In the genomic region with DNA sequence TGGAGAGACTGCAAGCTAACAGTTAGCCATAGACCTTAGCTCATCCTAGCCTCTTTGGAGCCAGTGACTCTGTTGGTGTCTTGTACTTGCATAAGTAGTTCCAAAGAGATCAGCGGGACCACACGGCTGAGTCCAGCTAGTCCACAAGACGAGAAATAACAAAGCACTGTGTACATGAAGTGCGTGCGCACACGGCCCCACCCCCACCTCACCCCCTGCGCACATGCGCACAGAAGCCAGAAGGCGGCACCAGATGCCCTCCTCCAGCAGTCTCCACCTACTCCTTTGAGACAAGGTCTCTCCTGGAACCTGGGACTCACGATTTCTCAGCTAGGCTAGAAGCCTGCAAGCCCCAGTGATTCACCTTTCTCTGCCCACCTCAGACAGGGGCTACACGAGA, we compare ENCODE assay signal across 23 mouse cellular contexts. TPM values are rescaled to one million over a fixed set of nuclear protein-coding genes. Genes with fewer than 3 reads are reported as not detected.
DNase-seq lines count a peak whose midpoint lies in the region; ATAC-seq and TF ChIP-seq lines count a peak whose summit lies in the region.
"Had no signal": no experiment of that assay in that cellular context is flagged by ENCODE, and none has a peak within 500 bp of the region (broad histone marks: within the 10 kb centered on the region; RNA-seq: fewer than 3 reads in every experiment).

No protein-coding gene starts in this region.

- H3K9me3 ChIP-seq in heart, embryonic 15.5 days (replicated peaks), result no peaks in the 10 kb centered on the region
- no peaks in the 10 kb centered on the region for H3K9me3 ChIP-seq in ES-E14 (ENCODE audit: control insufficient read depth, insufficient read depth, low read depth, low read length)
- H3K9me3 ChIP-seq in liver, embryonic 12.5 days (replicated peaks), result no peaks in the 10 kb centered on the region
- H3K9me3 ChIP-seq: hindbrain, embryonic 12.5 days had no signal

- H3K27me3 ChIP-seq in heart, embryonic 15.5 days, result no peaks in the 10 kb centered on the region
- H3K27me3 ChIP-seq in testis, adult 2 months (ENCODE audit: control insufficient read depth, insufficient read depth, low read length), result no peaks in the 10 kb centered on the region
- H3K27me3 ChIP-seq in liver, embryonic 12.5 days (replicated peaks), result 0 out of 2 replicates have a peak, but pooled peaks cover 4% of the 10 kb centered on the region
- H3K27me3 ChIP-seq: hindbrain, embryonic 12.5 days; kidney, embryonic 15.5 days had no signal

- no peaks in the 10 kb centered on the region for H3K36me3 ChIP-seq in heart, embryonic 15.5 days
- no peaks in the 10 kb centered on the region for H3K36me3 ChIP-seq in testis, adult 2 months (ENCODE audit: control insufficient read depth, insufficient read depth, low read length)
- no peaks in the 10 kb centered on the region for H3K36me3 ChIP-seq in ES-E14 (ENCODE audit: control insufficient read depth, insufficient read depth, low read length, poor library complexity, severe bottlenecking)
- H3K36me3 ChIP-seq in liver, embryonic 12.5 days, result no peaks in the 10 kb centered on the region
- H3K36me3 ChIP-seq: forebrain, embryonic 10.5 days; hindbrain, embryonic 12.5 days; kidney, embryonic 15.5 days had no signal

- H3K27ac ChIP-seq in heart, embryonic 15.5 days, result peak overlapping the region; percentile 72
- H3K27ac ChIP-seq in testis, adult 2 months (ENCODE audit: control insufficient read depth, insufficient read depth, low read depth, low read length), result no peak overlapping the region
- H3K27ac ChIP-seq in ES-E14 (ENCODE audit: insufficient read depth, low read depth, low read length, poor library complexity, severe bottlenecking), result peak overlapping the region; percentile 12; the same call in 1 of the 2 replicates
- no peak overlapping the region for H3K27ac ChIP-seq in liver, embryonic 12.5 days
- H3K27ac ChIP-seq: forebrain, embryonic 10.5 days; hindbrain, embryonic 12.5 days; kidney, embryonic 15.5 days; stomach, postnatal 0 days had no signal

- H3K4me3 ChIP-seq in heart, embryonic 15.5 days, result no peak overlapping the region
- peak overlapping the region; percentile 3 for H3K4me3 ChIP-seq in testis, adult 2 months (ENCODE audit: control insufficient read depth, low read depth, low read length)
- H3K4me3 ChIP-seq in ES-E14 (ENCODE audit: insufficient read depth in 1 of 2, low read depth in 1 of 2, low read length in 2 of 2, poor library complexity in 1 of 2, severe bottlenecking in 1 of 2), result peak overlapping the region; percentile 19 to 68; a peak in 3 of 4 replicates
- H3K4me3 ChIP-seq in liver, embryonic 12.5 days, result no peak overlapping the region
- H3K4me3 ChIP-seq: forebrain, embryonic 10.5 days; hindbrain, embryonic 12.5 days; kidney, embryonic 15.5 days had no signal

- TF ChIP-seq CTCF in testis, adult 2 months (IDR thresholded peaks at IDR 0.05; ENCODE audit: control insufficient read depth, insufficient read depth, insufficient replicate concordance, low read depth, low read length), result no peak

- no peak for DNase-seq in heart, adult 11 months
- DNase-seq in testis, postnatal 10 days (ENCODE audit: low spot score), result no peak
- peak; percentile 72 for DNase-seq in ES-E14 (ENCODE audit: low read depth, low spot score)
- peak; percentile 20 for DNase-seq in yolk sac, embryonic 10.5 days (ENCODE audit: low spot score)
- DNase-seq in kidney, postnatal 4 days, result no peak
- DNase-seq: cerebellum, adult 11-12 months; cerebellum, postnatal 10 days; gastrocnemius, postnatal 25 days; kidney, adult 11 months; kidney, postnatal 36 days; lung, adult 18-20 months; lung, postnatal 10 days; right cerebral cortex, postnatal 14 days had no signal

- H3K4me1 ChIP-seq in heart, embryonic 15.5 days (replicated peaks), result peaks cover 29% of the 10 kb centered on the region
- peaks cover 12% of the 10 kb centered on the region for H3K4me1 ChIP-seq in testis, adult 2 months (ENCODE audit: control insufficient read depth, insufficient read depth, low read length)
- H3K4me1 ChIP-seq in ES-E14 (ENCODE audit: control insufficient read depth in 2 of 2, insufficient read depth in 2 of 2, low read length in 2 of 2, poor library complexity in 1 of 2), result peaks cover 6 to 16% of the 10 kb centered on the region in 2 experiments; a peak in 3 of 4 replicates
- no peaks in the 10 kb centered on the region for H3K4me1 ChIP-seq in liver, embryonic 12.5 days
- H3K4me1 ChIP-seq: forebrain, embryonic 10.5 days; hindbrain, embryonic 12.5 days; kidney, embryonic 15.5 days had no signal

- H3K4me2 ChIP-seq in heart, embryonic 15.5 days, result no peak overlapping the region
- no peak overlapping the region for H3K4me2 ChIP-seq in liver, embryonic 12.5 days
- H3K4me2 ChIP-seq: hindbrain, embryonic 12.5 days; kidney, embryonic 15.5 days; liver, embryonic 11.5 days; midbrain, embryonic 11.5 days had no signal

- no peak overlapping the region for H3K9ac ChIP-seq in heart, embryonic 15.5 days
- H3K9ac ChIP-seq in ES-E14 (ENCODE audit: insufficient read depth, low read depth, low read length, poor library complexity, severe bottlenecking), result peak overlapping the region; percentile 58; the same call in 1 of the 2 replicates
- H3K9ac ChIP-seq in liver, embryonic 12.5 days, result no peak overlapping the region
- H3K9ac ChIP-seq: hindbrain, embryonic 12.5 days; kidney, embryonic 15.5 days had no signal

- TF ChIP-seq POLR2A in testis, adult 2 months (IDR thresholded peaks at IDR 0.05; ENCODE audit: control insufficient read depth, low read depth, low read length), result no peak

- in situ Hi-C loops in ES-E14 (cut with MboI; ENCODE audit: low sequenced_read_pairs in 2 of 2, unreplicated experiment in 2 of 2), result no loop called here

- WGBS in heart, embryonic 15.5 days, result 79% methylated on average over 11 of the region's 11 CpGs
- 75% methylated on average over 11 of the region's 11 CpGs for WGBS in liver, embryonic 12.5 days (ENCODE audit: insufficient replicate concordance)

- no peak for ATAC-seq in heart, embryonic 15.5 days (replicated peaks; ENCODE audit: insufficient number of reproducible peaks, insufficient read depth, low FRiP score, low read depth)
- no peak for ATAC-seq in liver, embryonic 12.5 days
- ATAC-seq: forebrain, embryonic 16.5 days had no signal

TF ChIP-seq in ES-E14, 5 proteins besides CTCF, POLR2A, EP300 and RAD21:
- TF ChIP-seq ZC3H11A (IDR thresholded peaks at IDR 0.05; ENCODE audit: borderline replicate concordance, low read depth, low read length), result no peak
- TF ChIP-seq CHD2 (IDR thresholded peaks at IDR 0.05; ENCODE audit: low read depth, low read length), result no peak
- TF ChIP-seq MAFK (IDR thresholded peaks at IDR 0.05; ENCODE audit: insufficient read depth, low read depth, low read length), result no peak
- TF ChIP-seq HCFC1 (IDR thresholded peaks at IDR 0.05; ENCODE audit: borderline replicate concordance, insufficient read depth, low read length), result no peak
- TF ChIP-seq ZNF384 (IDR thresholded peaks at IDR 0.05; ENCODE audit: low read depth, low read length), result no peak
TF ChIP-seq in ES-E14: peak in this region for 0.

RNA-seq across cellular contexts. Expression of a gene that starts 23.8 kb away (rescaled TPM):
- polyA plus RNA-seq in heart, embryonic 15.5 days (2015; fragmentation: Nextera tagmentation; extraction: Ambion mirVana), result 31.0 and 40.3 TPM in 2 replicates
- polyA plus RNA-seq in testis, adult 2 months (2012; rRNA removed), result 37.6 and 40.1 TPM in 2 replicates
- total RNA-seq in ES-E14 (2012; rRNA removed), result 73.0 and 73.4 TPM in 2 replicates
- 35.8 and 38.9 TPM in 2 replicates for polyA plus RNA-seq in liver, embryonic 12.5 days (2016; fragmentation: Nextera tagmentation; extraction: Ambion mirVana)

RNA-seq across cellular contexts. Expression of a gene that starts 24.8 kb away (rescaled TPM):
- 72.3 and 73.5 TPM in 2 replicates for polyA plus RNA-seq in heart, embryonic 15.5 days (2015; fragmentation: Nextera tagmentation; extraction: Ambion mirVana)
- polyA plus RNA-seq in testis, adult 2 months (2012; rRNA removed), result 3.8 and 4.7 TPM in 2 replicates
- total RNA-seq in ES-E14 (2012; rRNA removed), result 50.8 and 63.8 TPM in 2 replicates
- polyA plus RNA-seq in liver, embryonic 12.5 days (2016; fragmentation: Nextera tagmentation; extraction: Ambion mirVana), result 37.7 and 41.3 TPM in 2 replicates

Comparison
In these comparisons a context has a peak if more than half of its experiments do, and no peak if none do; other contexts are left out.
1. H3K27ac ChIP-seq: peak in heart, embryonic 15.5 days (single experiment) and ES-E14 (single experiment); none in testis, adult 2 months (single experiment) and liver, embryonic 12.5 days (single experiment).
2. H3K4me3 ChIP-seq: peak in testis, adult 2 months (single experiment) and ES-E14 (2 of 2); none in heart, embryonic 15.5 days (single experiment) and liver, embryonic 12.5 days (single experiment).
3. DNase-seq: peak in ES-E14 (single experiment) and yolk sac, embryonic 10.5 days (single experiment); none in heart, adult 11 months (single experiment), testis, postnatal 10 days (single experiment) and kidney, postnatal 4 days (0 of 2).